Mouse (Mus musculus) kidney, adult 2 months (tissue): ENCODE results near the gene Mesd. TPM values are rescaled to one million over a fixed set of nuclear protein-coding genes. Genes with fewer than 3 reads are reported as not detected.

Experiments
- DNase-seq: peaks from one replicate; pipeline ENCODE4 v3.0.0; 2021
- H3K27ac ChIP-seq: fragments of 200-500 bp; 2 replicates; pipeline ENCODE4 v1.5.1; 2012; ENCODE audit warnings: low read depth, low read length, control low read depth, inconsistent platforms; ENCODE audit not compliant: insufficient read depth
- H3K27me3 ChIP-seq: fragments of 200-500 bp; replicated peaks from 2 replicates; pipeline ENCODE4 v1.6.1; 2012; ENCODE audit warnings: mild to moderate bottlenecking, moderate library complexity, low read length, inconsistent platforms; ENCODE audit not compliant: control insufficient read depth, insufficient read depth
- H3K36me3 ChIP-seq: fragments of 200-500 bp; 2 replicates; pipeline ENCODE4 v1.6.1; 2012; ENCODE audit warnings: mild to moderate bottlenecking, moderate library complexity, low read length, inconsistent platforms; ENCODE audit not compliant: control insufficient read depth, insufficient read depth
- H3K4me1 ChIP-seq: fragments of 200-500 bp; 2 replicates; pipeline ENCODE4 v1.6.1; 2011; ENCODE audit warnings: low read length; ENCODE audit not compliant: control insufficient read depth, insufficient read depth
- H3K4me3 ChIP-seq: fragments of 200-500 bp; 2 replicates; pipeline ENCODE4 v1.5.1; 2011; ENCODE audit warnings: mild to moderate bottlenecking, low read depth, low read length, control low read depth; ENCODE audit not compliant: insufficient read depth
- CTCF ChIP-seq: fragments of 200-500 bp; conservative IDR thresholded peaks from 2 replicates; pipeline ENCODE4 v1.5.1; 2011; ENCODE audit warnings: low read depth, mild to moderate bottlenecking, control low read depth, low read length, moderate library complexity, mixed read lengths; ENCODE audit not compliant: insufficient read depth, insufficient read length
- POLR2A ChIP-seq: fragments of 200-500 bp; IDR thresholded peaks from one replicate; pipeline ENCODE4 v1.6.1; 2011; ENCODE audit warnings: low read depth, low read length, control low read depth
- WGBS: fragments of 180-500 bp; shearing (Covaris S2); methylation state at CpG from one replicate; pipeline ENCODE4 v1.1.7; 2018; 5-methylcytosine and 5-hydroxymethylcytosine counted together
- polyA plus RNA-seq: library from polyadenylated mRNA; depleted of rRNA; stranded (reverse); fragments of >200 nt; gene quantifications from 2 replicates; pipeline ENCODE4 v1.2.3, GENCODE M21; 2012

Gene Mesd
- polyA plus RNA-seq, 1 experiment = 15.1 TPM

GRCm38 (mm10) chr7:83891433-83892332, 7.4 kb downstream of the Mesd start:
- H3K4me3 ChIP-seq = peak overlapping the region; percentile 87
- WGBS = 2% methylated on average over 44 of the region's 44 CpGs
- H3K27ac ChIP-seq = peak overlapping the region; percentile 84
- peaks cover 8% of the 10 kb centered on the region; the same call in 1 of the 2 replicates for H3K4me1 ChIP-seq
- TF ChIP-seq POLR2A (peak; percentile 83), CTCF (peak; percentile 30; the same call in 1 of the 2 replicates)
- peaks cover under 1% of the 10 kb centered on the region; the same call in 1 of the 2 replicates for H3K36me3 ChIP-seq
- peak; percentile 100 for DNase-seq
- H3K27me3 ChIP-seq = no peaks in the 10 kb centered on the region

DNA sequence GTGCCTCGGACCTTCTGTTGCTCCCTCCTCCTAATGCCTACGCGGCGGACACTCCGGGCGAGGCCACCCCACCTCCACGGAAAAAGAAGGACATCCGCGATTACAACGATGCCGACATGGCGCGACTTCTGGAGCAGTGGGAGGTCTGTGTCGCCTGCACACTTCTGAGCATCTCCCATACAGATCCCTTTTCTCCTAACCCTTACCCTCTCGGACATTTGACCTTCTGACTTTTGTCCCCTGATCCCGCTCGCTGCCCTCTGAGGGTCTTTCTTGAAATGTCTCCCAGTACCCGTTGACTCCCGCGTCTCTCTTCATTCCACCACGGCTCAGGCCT, 8.0 kb downstream of the Mesd start:
- Histone ChIP-seq H3K36me3 (peaks cover 1% of the 10 kb centered on the region; the same call in 1 of the 2 replicates), H3K27ac (peak overlapping the region; percentile 40; the same call in 1 of the 2 replicates), H3K4me3 (peak overlapping the region; percentile 87), H3K4me1 (peaks cover 8% of the 10 kb centered on the region; the same call in 1 of the 2 replicates), H3K27me3 (no peaks in the 10 kb centered on the region)
- TF ChIP-seq CTCF = no peak
- no peak for TF ChIP-seq POLR2A
- no peak for DNase-seq
- WGBS = under 1% methylated on average over 21 of the region's 21 CpGs

- peaks cover 8% of the 10 kb centered on the region; the same call in 1 of the 2 replicates for H3K4me1 ChIP-seq
- no peak overlapping the region for H3K27ac ChIP-seq
- H3K27me3 ChIP-seq = no peaks in the 10 kb centered on the region
- H3K4me3 ChIP-seq = no peak overlapping the region
- peaks cover 4% of the 10 kb centered on the region for H3K36me3 ChIP-seq
- 98% methylated on average over 1 of the region's 1 CpGs for WGBS
- TF ChIP-seq POLR2A (no peak), CTCF (no peak)
- DNase-seq = no peak
Observed at GRCm38 (mm10) chr7:83894348-83894747, 10.1 kb downstream of the Mesd start.

DNA sequence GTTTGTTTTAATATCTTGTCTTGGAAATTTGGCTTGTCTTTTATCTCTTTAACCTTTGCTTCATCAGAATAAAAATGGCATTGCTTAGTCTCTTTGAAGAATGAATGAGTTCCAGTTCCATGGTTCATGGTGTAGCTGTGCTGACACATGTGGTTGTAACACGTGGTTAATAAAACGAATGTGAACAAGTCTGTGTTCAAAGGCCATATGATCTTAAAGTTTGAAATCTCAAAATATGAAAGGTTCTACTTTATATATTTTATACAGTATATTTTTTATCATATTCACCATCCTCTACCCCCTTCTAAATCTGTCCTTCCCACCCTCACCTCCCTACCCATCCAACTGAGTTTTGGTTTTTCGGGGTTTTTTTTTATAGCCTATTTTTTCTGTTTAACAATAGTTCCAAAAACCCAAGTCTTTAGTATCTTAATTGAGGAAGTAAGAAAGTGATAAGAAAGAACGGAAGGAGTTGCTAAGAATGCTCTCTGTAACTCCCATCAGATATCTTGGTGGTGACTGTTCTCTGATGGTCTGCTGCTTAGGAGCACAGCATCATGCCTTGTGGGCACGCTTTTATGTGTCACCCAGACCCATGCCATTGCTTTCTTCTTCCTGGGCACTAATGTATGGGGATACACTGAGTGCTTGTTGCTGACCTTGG, 11.9 kb downstream of the Mesd start:
- Histone ChIP-seq H3K27me3 (no peaks in the 10 kb centered on the region), H3K4me3 (no peak overlapping the region), H3K27ac (no peak overlapping the region), H3K36me3 (peaks cover 4% of the 10 kb centered on the region), H3K4me1 (peaks cover 5% of the 10 kb centered on the region; the same call in 1 of the 2 replicates)
- 90% methylated on average over 5 of the region's 5 CpGs for WGBS
- no peak for TF ChIP-seq POLR2A
- TF ChIP-seq CTCF = no peak
- no peak for DNase-seq

DNA sequence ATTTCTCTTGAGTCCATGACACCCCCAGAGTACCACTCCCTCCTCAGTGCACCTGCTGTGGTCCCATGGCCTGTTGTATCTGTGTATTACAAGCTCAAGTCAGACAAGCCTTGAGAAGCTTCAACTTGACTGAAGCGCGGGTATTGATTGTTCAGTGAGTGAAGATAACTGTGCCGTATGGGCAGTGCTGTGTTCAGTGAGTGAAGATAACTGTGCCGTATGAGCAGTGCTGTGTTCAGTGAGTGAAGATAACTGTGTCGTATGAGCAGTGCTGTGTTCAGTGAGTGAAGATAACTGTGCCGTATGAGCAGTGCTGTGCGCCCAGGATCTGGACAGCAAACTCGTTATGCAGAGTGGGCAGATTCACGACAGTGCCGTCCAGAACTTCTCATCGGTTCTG, 14.0 kb downstream of the Mesd start:
- TF ChIP-seq POLR2A (no peak), CTCF (no peak)
- Histone ChIP-seq H3K36me3 (peaks cover 4% of the 10 kb centered on the region), H3K4me1 (no peaks in the 10 kb centered on the region), H3K27ac (no peak overlapping the region), H3K27me3 (no peaks in the 10 kb centered on the region), H3K4me3 (no peak overlapping the region)
- DNase-seq = no peak
- WGBS = 92% methylated on average over 11 of the region's 11 CpGs

GRCm38 (mm10) chr7:83900519-83900918, 16.3 kb downstream of the Mesd start:
- WGBS = 82% methylated on average over 3 of the region's 3 CpGs
- TF ChIP-seq POLR2A = no peak
- no peak for TF ChIP-seq CTCF
- DNase-seq = no peak
- Histone ChIP-seq H3K27ac (no peak overlapping the region), H3K36me3 (peaks cover 4% of the 10 kb centered on the region), H3K4me1 (no peaks in the 10 kb centered on the region), H3K4me3 (no peak overlapping the region), H3K27me3 (no peaks in the 10 kb centered on the region)

DNA sequence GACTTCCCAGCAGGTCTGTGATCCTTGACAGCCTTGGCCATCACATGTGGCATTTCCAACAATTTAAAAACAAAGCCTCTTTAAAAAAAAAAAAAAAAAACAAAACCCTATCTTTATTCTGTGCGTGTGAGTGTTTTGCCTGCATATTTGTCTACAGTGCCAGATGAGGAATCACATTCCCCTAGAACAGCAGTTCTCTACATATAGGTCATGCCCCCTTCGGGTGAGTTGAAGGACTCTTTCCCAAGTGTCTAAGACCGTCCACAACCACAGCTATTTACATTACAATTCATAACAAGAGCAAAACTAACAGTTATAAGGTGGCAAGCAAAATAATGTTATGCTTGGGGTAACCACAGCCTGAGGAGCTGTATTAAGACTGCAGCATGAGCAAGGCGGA, 17.2 kb downstream of the Mesd start:
- Histone ChIP-seq H3K4me3 (no peak overlapping the region), H3K27me3 (no peaks in the 10 kb centered on the region), H3K4me1 (no peaks in the 10 kb centered on the region), H3K27ac (no peak overlapping the region), H3K36me3 (peaks cover 4% of the 10 kb centered on the region)
- WGBS = 79% methylated on average over 4 of the region's 4 CpGs
- no peak for DNase-seq
- TF ChIP-seq CTCF = no peak
- no peak for TF ChIP-seq POLR2A
